Mouse (Mus musculus) ES-CJ7 (cell line): ENCODE results near the gene Foxs1.
A peak's percentile ranks its signal among the peaks of the same experiment; 100 is the strongest.

ENCODE experiments used
- DNase-seq: peaks from one replicate; pipeline ENCODE4 v3.0.0; 2011; ENCODE audit warnings: low read depth, low spot score

Gene Foxs1

GRCm38 (mm10) chr2:152933048-152933447 lies at the start of gene Foxs1:
Gene Foxs1, minus strand, starts transcription at chr2:152933208.
- DNase-seq: no peak

- no peak for DNase-seq
Observed at GRCm38 (mm10) chr2:152976991-152977390, 44.0 kb upstream of the Foxs1 start.

- DNase-seq: no peak
Observed at GRCm38 (mm10) chr2:152965555-152965954, 32.5 kb upstream of the Foxs1 start.

GRCm38 (mm10) chr2:152962091-152962793 lies 29.2 kb upstream of the Foxs1 start, which contains the start of gene Ttll9:
Gene Ttll9, plus strand, starts transcription at chr2:152962485.
- DNase-seq: peak; percentile 88

DNA sequence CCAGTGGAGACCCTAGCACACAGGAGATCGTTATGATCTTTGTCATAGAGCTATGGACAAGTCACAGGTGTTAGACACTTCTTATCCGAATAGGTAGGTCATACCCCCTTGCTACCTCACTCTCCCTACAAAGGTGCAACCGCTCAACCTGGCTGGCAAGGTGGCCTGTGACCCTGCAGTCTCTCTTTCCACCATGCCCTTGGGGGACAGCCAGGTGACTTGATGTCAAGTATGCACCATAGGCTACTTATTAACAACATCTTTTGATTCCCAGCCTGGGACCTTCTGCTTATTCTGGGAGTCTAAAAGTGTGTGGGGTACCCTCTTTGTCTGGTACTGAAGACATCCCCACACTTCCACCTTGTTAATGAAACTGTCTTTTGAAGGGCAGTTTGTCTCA lies 25.1 kb upstream of the Foxs1 start:
- no peak for DNase-seq

GRCm38 (mm10) chr2:152951850-152952720 lies 19.1 kb upstream of the Foxs1 start:
- DNase-seq: no peak

DNA sequence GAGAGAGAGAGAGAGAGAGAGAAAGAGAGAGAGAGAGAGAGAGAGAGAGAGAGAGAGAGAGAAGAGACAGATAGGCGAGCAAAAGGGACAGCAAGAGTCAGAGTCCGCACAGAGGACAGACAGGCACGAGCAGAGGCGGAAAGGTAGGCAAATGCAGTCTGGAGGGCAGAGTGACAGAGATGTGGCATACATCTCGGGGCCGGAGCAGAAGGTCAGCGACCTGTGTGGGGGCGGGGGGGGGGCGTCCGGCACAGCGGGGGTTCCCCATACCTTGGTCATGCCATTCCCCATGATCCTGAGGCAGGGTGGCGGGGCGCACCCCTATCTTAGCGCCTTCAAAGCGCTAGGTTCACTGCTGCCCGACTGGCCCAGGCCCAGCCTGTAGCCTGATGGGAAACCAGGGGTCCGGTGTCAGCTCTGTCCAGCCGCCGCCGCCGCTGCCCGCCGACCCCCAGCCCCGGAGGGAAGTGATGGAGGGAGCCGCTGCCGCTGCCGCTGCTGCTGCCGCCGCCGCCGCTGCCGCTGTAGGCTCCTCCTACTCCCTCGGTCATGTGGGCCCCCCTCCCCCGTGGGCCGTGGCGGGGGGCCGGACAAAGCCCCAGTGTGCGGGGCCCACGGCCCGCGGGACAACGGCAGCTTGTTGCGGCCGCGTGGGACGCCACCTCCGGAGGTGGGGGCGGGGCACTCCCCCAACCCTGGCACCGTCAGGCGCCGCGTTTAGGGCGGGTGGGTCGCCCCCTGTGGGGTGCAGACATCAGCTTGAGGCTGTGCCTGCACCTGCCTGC lies 18.2 kb upstream of the Foxs1 start, which contains the start of gene Dusp15:
Gene Dusp15 (minus strand): TSS at position 634 of the 785 bp plus-strand sequence.
- DNase-seq: no peak

DNA sequence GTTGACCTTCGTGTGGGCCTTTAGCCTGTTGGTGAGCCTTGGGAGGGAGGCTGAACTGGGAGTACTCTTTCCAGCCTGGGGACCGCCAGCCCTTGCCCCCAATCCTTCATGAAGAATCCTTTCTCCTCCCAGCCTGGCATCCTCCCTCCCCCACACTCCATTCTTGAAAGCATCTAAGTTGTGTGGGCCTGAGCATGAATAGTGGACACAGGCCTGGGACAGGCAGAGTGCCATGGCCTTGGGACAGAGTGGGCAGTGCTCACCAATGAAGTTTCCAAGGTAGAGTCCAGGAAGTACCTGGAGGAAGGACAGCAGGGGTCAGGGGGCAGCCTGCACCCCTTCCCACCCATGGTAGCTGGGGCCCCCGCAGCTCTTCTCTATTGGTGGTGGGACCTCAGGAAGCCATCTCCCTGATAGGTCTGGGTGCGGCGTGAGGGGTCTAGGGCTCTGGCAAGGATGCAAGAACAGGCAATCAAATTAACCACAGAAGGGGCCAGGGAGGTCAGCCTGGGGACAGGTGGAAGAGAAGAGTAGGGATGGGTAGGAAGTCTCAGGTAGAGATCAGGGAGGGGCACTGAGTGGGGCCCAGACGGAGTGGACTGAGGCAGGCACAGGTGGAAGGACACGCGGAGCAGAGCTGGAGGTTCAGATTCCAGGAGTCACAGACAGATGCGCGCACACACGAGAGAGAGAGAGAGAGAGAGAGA lies 17.5 kb upstream of the Foxs1 start:
- DNase-seq: no peak

DNA sequence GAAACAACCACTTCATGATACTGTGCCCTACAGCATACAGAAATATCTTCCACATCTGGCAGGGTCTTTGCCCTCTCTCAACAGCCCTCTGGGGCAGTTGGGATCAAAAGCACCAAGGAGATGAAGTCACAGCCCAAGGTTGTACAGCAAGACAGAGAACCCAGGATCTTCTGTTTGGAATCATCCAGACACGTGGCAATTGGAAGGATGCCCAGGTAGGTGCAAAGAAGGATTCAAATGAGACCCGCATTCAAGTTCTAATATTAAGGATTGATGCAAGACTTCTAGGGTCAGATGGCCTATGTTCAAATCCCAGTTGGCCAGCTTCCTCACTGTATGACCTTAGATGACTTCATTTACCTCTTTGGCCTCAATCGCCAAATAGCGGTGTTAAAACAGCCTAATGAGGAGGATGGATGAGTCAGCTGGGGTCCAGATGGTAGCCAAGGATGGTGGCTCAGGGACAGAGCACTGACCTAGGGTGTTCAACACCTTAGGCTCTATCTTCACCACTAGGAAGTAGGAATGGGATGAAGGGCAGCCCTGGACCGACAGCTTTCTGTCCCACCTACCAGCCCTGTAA lies 15.5 kb upstream of the Foxs1 start:
- no peak for DNase-seq

- no peak for DNase-seq
Observed at GRCm38 (mm10) chr2:152947098-152947497, 14.1 kb upstream of the Foxs1 start.

DNA sequence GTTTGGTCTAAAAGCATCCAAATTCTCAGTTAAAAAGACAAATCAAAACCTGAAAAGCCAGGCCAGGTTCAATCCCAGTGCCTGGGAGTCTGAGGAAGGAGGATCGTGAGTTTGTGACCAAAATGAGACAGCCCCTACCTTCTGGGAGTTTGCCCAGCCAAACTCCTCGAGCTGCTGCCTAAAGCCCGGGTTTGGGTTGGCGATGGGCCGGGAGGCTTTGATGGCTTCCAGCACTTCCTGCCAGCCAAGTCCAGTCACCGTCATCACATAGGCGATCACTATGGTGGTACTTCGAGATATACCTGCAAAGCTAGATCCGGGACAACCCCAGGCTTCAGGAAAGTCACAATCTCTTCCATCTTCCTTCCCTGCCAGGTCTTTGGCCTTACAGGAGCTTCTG lies 11.0 kb upstream of the Foxs1 start:
- DNase-seq: no peak

DNA sequence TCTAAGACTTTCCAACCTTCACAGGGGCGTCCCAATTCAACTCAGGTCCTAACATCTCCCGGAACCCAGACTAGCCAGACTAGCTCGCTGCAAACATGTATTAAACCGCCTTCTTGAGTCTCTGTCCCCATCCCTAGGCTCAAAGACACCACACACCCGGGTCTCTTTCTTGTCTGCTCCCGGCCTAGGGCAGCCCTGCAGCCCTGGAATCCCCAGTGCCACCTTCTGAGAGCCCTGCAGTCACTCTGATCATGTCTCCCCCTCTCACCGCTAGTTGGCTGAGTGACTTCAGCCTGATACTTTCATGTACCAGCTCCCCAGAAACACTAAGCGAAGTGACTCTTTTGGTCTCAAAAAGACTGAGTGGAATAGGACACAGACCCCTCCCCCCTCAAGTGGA lies 10.6 kb upstream of the Foxs1 start:
- DNase-seq: no peak

DNA sequence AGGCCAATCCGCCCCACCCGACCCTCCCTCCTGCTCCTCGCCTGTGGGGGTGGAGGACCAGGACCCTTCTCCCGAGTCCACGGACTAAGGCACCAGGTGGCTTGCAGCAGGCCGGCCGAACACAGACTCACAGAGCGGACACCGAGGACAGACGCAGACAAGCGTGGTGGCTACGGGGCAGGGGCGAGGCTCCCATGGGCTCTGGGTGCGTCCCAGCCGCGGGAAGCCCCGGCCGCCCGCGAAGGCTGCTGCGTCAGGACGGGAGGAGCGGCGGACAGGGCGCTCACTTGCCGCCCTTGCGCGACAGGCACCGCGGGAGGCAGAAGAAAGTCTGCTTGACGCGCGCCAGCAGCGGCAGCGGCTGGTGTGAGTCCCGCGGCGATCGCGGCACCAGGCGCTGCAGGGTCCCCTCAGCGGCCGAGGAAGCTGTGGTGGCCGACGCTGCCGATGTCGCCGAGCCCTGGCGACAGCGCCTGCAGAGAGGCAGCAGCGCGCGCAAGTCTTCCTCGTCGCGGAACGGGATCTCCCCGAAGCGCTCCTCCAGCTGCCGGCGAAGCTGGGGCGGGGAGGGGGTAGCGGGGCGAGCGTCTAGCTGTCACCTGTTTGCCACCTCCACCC lies 10.0 kb upstream of the Foxs1 start:
- no peak for DNase-seq

- DNase-seq: no peak
Observed at GRCm38 (mm10) chr2:152941776-152942175, 8.8 kb upstream of the Foxs1 start.

DNA sequence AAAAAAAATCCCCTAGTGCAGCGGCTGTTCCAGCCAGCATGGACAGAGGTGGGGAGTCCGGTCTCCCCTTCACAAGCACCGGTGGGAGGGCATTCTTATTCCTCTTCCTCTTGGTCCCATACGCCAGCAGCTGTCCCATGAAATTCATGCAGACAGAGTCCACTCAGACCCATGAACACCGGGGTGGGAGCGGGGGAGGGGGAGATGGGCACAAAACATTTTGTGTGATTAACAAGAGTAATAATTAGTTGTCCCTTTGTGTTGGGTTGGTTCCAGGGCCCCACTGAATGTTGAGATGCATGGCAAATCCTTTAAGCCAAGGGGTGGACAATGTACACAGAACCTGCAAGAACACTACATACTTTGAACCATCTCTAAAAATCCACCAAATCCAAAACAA lies 8.1 kb upstream of the Foxs1 start:
- DNase-seq: no peak

DNA sequence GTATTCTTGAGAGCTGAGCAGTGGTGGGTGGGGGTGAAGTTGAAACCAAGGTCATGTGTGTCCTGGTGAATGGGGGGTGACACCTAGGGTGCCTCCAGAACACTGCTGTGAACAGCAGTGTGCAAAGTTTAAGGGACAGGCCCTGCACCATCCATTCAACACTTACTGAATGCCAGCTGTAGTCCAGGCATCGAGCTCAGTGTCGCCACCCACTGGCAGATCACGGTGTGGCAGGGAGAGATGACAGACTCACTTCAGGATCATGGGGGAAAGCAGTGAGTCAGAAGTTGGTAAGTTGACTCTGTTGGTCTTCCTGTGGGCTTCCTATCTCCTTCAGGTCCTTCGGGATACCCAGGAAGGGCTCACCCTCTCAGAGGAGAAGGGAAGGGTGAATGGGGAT lies 6.8 kb upstream of the Foxs1 start:
- DNase-seq: peak; percentile 67

GRCm38 (mm10) chr2:152933614-152934013 lies 606 bp upstream of the Foxs1 start:
- DNase-seq: peak; percentile 73

- DNase-seq: no peak
Observed at GRCm38 (mm10) chr2:152931456-152932160, 1.4 kb downstream of the Foxs1 start.

GRCm38 (mm10) chr2:152930276-152930675 lies 2.7 kb downstream of the Foxs1 start:
- no peak for DNase-seq

GRCm38 (mm10) chr2:152928988-152929370 lies 4.0 kb downstream of the Foxs1 start:
- no peak for DNase-seq
